Mouse (Mus musculus): ENCODE measurements at regions not wholly inside any gene's neighbourhood (a gene's known extent, or its start where the extent isn't known, plus 50 kb on each side); places are given as distances from the start of the nearest gene placed in this dataset.
"Not testable (repeated sequence)": the region's sequence is repeated elsewhere in the genome, so short reads cannot be mapped to it uniquely, and the experiment has no call there.

DNA sequence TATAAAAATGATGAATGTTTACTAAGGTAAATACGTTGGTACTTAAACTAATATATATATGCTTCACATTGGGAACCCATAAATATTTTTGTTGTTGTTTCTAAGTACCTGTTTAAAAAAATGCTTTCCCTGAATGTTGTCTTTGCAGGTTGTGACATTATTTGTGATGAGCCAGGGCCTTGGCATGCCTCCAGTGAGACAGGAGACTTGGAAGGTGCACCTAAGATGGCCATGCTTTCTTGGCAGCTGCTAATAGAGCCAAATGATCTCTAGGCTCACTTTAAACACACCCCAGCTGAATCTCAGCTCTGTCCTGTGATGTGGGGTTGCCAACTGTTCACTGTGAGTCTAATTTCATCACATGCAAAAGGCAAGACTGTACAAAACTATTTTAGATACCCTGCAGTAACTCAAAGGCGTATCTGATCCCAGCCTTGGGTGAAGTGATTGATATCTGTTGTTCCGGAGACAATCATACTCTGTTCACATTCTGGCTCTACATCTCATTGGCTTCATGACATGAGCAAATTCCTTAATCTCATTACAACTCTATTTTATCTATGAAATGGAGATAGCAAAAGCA, 197.8 kb upstream of the P2ry1 start:
- DNase-seq, result no peak

DNA sequence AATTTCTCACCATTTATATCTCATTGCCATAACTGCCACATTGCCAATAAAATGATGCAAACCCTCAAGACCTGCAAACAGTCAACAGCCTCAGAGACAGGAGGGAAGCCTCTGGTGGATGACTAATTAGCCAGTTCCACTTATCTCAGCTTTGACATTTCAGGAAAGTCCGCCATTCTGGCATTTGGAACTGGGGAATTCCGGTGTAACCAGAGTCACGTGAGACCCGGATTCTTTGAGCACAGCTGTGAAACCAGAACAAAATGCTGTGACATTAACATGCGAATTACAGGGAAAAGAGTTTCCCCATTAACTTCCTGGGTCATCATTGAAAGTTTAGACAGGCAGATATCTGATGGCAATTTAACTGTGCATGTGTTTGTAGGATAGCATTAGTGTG, 190.7 kb upstream of the P2ry1 start:
- DNase-seq, result no peak

DNA sequence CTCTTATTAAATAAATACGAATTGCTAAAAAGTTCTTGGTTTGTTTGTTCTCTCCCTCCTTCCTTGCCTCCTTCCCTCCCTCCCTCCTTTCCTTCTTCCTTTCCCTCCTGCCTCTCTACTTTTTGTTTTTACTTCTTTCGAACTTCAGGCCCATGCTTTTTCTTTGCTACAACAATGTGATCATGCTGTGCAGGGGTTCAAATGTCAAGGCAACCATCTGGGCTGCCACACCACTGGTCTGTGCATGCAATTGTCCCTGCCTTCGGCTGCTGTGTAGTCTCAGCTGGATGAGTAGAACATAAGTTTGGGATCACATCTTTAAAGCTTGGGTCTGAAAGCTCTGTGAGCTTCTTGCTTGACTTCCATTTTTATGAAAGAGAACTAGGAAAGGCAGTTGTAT, 189.1 kb upstream of the P2ry1 start:
- no peak for DNase-seq

DNA sequence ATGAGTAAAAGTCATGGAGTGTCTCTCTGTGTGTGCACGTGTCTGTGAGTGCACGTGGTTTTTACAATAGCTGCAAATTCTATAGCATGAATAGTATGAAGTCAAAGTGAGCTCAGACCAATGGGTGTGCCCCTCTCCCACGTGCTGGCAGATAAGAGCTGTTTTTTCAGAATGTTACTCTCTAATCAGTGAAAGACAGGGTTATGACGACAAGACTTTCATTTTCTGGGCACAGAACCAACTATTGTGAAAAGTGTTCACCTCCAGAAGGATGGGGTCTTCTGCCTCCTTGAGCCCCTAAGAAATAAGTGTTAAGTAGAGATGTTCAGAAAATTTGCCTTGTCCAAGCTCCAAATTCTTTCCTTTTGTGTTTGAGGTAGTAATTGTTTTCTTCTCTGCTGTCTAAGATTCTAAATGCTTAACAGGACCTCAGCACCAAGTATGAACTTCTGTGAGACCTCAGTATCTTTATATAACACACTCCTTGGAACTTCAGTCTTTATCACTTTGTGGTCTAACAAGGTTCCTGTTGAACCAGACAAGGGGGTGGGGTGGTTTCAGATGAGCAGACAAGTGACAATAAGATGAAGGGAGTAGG, 182.8 kb upstream of the P2ry1 start:
- no peak for DNase-seq

DNA sequence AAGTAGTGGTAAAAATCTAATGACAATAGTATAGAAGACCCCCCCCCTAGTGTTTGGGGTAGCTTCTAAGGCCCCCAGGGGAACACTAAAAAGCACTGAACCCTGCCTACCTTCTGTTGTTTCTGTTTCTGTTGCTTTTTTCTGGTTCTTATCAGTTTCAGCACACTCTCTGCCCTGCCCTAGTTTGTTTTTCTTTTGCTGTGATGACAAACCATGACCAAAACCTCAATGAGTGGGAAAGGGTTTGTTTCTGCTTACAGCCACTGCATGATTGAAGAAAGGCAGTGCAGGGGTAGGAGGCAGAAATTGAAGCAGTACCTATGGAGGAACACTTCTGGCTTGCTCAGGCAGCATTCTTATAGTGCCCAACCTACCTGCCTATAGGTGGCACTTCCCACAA, 181.1 kb upstream of the P2ry1 start:
- no peak for DNase-seq

DNA sequence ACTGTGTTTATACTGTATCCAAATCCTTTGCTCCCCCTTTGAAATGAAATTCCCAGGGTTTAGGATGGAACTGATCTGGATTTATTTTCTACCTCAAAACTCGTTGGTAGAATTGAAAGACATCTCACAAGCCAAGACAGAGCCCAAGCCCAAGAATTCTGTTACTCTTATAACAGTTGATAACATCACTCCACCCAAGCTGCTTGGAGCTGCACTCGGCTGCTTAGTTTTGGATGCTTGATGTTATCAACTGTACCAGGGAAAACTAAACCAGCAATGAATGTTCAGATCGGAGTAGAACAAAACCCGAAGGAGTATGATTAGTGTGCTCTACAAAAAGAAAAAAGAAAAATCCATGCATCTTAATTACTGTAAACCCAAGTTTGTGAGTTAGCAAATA, 175.8 kb upstream of the P2ry1 start:
- no peak for DNase-seq

DNA sequence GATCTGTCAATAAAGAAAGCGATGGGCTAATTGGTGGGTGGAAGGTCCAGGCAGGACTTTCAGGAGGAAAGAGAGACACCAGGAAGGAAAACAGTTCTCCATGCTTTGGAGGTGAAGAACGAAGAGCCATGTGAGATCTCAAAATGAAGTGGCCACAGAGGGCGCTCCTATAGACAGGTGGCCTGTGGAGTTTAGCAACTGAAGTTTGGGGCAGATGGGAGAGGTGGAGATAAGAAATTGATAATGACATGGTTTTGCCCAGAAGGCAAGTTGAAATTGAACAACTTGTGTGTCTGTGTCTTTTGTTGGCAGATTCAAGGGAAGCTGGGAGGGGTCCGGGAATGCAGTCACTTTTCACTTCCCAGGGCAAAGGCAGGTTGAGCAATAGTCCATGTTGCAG, 170.2 kb upstream of the P2ry1 start:
- no peak for DNase-seq

DNA sequence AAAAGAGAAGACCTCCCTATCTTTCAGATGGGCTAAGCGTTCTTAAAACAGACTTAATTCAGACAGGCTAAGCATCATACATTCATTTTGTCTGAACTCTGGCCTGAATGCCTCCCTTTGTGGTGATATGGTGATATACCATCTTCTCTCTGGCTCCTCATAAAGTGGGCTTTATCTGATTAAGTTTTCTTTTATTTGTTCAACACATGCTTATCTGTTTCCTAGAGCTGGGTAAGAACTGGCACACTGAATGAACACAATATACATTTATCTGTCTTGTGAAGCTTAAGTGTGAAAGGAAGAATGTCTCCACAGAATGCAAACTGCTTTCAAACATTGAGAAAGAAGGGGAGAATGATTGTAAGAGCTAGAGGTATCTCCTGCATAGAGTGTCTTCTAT, 160.7 kb upstream of the P2ry1 start:
- DNase-seq, result no peak

DNA sequence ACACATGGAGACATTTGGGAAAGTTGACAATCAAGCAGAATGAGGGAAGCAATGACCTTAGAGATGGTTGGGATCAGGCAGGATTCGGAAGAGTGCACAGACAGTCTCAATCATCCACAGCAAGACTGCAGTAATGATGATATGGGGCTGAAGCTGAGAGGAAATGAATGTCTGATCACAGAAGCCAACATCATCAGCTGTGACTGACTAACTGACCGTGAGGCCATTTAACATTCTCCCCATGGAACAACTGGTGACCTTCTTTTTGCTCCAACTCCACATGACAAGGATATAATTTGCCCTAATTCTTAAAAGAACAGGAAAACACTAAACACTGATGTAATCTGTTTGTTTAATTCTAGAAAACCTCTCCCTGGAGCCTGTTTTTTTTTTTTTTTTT, 157.3 kb upstream of the P2ry1 start:
- DNase-seq, result no peak

DNA sequence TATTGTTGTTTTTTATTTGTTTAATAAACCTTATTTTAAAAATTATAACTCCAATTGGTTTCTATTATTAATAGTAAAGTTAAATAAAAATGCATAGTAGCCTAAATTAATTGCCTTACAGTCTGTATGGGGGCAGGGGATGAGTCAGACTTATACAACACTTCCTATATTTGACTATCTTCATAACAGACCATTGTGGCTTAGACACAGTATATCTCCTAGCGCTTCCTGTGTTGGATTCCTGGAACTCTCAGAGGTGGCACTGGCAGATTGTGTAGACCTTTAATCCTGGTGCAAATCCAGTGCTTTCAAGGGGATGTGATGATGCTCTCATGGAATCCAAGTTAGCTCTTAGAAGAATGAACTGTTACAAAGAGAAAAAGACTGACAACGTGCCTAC, 154.2 kb upstream of the P2ry1 start:
- no peak for DNase-seq

DNA sequence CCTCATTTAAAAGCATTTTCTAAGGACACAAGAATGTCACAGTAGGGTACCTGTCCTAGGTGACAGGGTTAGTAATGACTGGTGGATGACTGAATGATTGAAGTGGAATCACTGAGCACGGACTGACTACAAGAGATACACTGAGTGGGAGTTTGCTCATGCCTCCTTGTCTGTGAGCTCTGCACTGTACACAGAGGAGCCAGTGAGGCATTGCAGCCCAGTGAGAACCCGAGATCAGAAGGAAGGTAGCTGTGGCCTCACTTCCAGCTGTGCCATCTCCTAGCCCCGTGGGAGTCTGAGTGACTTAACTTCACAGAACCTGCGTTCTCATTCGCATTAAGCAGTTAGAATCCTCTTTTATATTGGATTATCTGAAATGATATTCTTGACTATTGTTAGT, 148.8 kb upstream of the P2ry1 start:
- DNase-seq, result no peak

DNA sequence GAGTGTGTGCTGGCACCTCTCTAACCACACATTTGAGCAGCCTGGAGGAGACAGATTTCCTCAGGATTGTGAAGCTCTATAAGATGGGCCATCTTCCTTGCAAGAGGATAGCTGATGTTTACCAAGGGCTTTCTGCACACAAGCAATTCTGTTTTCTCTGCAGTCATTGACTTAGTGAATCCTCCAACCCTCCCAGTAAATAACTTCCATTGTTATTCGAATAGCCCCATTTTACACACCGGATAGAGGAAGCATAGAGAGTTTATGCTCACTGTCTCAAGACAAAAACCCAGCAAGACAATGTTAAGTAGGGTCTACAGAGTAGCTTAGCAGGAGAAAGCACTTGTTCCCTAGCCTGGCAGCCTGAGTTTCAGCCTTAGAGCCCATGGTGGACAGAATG, 146.9 kb upstream of the P2ry1 start:
- no peak for DNase-seq

DNA sequence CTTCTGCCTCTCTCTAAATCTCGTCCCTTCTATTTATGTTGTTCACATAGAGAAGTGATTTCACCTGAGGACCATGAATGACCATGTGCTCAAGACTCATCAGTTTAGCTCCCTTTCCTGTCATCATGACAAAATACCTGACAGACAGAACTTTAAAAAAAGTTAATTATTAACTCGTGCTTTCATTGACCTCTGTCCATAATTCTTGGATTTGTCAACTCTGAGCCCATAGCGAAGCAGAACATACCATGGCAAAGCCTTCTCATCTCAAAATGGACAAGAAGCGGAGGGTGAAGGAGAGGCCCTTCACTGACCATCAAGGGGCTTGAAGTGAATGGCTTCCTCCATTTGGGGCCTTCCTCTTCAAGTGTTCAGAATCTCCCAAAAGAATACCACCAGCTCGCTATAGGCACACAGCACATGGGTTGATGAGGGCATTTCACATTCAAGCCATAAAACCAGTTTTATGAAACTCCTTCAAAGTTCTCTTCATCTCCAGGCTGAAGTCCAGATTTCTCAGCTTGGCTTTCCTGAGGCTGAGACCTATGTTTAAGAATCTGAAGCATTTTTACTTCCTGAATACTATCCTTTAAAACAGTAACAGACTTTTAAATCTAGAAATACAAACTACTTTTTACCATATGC, 144.0 kb upstream of the P2ry1 start:
- DNase-seq, result no peak

DNA sequence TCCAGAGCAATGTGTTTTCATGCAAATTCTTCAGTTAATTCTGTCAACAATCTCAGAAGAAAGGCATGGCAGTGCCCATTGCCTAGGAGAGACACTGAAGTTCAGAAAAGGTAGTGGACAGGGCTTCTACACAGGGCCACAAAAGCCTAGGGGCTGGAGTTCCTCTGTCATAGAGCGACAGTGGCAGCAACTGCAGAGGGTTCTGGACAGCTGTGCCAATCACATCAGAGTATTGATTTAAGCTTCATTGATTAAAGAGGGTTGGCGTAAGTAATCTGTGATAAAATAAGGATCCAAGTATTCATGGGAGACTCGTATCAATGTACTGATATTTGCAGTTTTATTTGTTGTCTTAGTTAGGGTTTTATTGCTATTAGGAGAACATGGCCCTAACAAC, 143.5 kb upstream of the P2ry1 start:
- no peak for DNase-seq

DNA sequence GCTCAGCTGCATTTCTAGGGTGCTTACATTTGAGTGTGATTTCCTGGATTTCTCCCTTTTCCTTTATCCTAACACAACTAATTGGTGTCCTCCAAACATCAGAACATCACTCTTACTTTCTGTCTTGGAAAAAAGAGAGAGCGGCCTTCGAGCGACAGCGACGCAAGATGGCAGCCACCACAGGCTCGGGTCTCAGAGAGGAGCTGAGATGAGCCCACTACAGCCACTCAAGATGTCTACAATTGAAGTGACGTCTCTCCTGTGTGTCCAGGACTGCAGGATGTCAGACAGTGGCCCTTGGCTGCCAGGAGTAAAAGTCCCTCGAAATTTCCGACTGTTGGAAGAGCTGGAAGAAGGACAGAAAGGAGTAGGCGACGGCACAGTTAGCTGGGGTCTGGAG, 125.7 kb upstream of the P2ry1 start:
- not testable (repeated sequence) for DNase-seq

DNA sequence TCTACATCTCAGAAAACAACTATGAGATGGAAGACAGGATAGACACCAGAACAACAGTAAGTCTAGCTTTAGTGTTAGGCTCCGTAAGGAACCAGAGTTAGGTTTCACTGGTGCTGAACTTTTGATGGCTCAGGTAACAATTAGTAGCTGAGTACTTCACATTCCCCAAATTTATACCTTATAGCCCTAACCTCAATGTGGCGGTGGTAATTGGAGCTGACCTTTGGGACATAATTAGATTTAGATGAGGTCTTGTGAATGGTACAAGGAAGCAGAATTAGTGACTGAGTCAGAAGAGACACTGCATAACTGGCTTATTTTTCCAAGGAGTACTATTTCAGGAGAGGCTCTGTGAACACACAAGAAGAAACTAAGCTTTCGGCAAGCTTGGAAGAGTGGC, 123.7 kb upstream of the P2ry1 start:
- DNase-seq, result no peak

DNA sequence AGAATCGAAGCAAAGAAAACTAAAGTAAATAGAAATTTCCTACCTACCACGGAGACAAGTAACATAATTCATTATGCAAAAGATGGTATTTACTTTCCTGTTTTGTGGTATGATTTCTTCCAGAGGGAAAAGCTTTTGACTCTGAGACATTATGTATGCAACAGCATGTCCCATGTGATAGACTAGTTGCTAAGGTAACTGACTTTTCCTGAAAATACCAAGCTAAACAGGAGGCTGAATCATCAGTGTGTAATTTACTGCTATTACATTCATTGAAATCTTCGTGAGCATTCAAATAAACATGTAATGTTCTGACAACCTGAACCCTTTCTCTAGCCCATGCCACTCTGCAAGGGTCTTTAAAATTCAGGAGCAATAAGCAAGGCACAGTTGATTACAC, 118.6 kb upstream of the P2ry1 start:
- no peak for DNase-seq

DNA sequence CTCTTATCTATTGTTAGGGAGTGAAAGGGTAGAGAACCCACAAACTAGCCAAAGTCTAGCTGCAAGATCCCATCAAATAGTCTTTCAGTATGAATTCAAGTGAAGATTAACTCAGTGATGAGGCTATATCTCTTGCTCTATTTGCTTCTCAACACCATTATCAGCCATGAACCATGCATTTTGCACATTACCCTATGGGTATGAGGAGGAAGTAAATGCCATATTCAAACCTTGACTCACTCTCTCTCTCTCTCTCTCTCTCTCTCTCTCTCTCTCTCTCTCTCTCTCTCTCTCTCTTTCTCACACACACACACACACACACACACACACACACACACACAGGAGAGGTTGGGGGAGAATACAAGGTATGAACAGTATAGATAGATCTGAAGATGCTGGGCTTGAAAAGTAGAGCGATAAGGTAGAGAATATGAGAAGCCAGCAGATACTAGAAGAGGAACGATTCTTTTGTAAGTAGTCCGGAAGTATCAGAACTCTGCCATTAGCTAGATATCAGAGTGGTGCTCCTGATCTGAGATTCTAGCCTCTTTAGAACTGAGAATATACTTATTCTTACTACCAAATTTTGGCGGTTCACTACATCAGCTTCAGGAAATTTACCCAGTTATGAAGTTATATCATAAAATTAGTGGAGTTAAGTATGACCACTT, 113.3 kb upstream of the P2ry1 start:
- DNase-seq, result no peak

DNA sequence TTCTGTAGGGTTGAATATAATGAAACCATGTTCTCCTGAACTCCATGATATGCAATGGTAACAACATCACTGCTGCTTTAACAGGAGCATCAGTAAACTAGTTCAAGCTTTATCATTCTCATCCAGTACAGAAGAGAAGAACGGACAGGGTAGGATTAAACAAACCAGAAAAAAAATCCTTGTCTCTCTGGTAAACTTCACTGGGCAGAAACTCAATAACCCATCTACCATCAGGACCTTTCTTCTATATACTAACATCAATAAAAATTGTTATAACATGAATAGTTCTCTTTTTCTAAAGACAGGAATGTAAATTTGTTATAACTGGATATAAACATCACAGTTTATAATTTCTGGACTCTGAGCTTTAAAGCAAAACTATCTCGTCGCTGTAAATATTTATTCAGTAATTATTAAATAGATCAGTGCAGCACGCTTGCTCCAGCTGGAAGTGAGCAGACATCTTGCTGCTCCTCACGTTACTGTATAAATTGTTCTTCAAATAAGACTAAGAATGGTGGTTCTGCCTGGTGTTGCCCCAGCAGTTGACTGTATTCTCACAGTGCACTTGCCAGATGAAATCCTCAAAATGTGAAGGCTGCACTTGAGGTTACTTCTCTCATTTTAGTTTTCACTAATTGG, 104.8 kb upstream of the P2ry1 start:
- no peak for DNase-seq

DNA sequence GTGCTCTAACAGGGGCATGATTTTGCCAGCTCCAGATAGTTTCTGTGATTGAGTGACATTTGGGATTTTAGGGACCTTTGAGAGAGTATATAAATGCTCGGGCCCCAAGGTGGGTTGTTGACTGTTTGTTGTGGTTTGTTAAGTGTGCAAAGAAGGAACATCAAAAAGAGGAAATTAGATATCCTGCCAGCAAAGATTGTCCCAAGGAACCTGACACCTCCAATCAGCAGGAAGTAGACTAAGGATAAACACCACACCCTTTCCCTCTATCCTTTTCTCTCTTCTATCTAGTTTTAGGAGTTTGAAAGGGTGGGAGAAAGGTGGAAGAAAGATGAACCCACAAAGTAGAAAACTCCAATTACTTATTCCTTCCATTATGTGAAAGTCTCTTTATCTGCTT, 103.9 kb upstream of the P2ry1 start:
- no peak for DNase-seq

DNA sequence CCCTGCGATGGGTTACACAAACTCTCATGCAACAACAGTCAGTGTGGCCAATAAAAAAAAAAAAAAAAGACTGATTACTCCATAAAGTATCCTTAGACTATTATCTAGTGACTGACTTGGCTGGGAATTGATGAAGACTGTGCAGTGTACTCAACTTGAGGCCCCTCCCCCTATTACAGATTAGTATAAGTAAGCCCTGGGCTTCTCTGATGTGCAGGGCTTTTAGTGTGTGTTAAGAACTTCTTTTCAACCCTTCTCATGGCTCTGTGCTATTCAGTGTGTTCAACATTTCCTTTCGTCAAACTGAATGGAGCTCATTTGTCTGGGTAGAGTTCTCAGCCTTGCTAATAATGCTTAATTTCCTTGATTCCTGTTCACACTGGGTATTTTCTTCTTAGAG, 101.0 kb upstream of the P2ry1 start:
- DNase-seq, result no peak

DNA sequence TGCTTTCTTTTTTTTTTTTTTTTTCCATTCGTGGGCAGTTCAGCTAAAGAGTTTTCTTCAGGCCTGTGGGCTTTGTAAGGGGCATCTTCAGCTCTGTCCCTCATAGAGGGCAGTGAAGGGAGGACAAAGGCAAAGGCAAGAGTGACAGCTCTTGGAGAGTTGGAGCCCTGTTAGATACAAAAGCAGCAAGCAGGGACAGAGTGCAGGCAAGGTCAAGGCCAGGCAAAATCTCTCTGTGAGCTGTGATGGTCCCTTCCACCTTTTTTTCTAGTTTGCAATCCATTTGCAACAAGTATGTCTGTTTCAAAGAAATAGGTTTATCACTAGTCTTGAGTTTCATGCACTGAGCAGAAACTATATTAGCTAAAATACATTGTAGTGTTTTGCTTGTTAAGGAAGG, 86.2 kb upstream of the P2ry1 start:
- DNase-seq, result no peak

DNA sequence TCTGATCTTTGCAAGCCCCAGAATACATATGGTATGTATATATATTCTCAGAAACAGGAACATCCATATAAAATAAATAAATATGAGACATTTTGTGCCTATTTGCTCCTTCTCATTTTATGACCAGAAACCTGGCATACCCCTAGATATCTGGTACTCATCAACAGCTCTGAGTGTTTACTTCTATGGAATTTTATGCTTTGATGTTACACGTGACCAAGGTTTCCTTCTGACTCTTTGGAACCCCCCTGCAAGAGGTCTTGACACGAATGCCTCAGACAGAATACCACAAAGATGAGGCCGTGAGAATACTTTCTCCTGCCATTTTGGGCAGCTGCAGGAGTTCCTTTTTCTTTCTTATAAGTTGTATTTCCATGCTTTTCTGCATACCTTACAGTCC, 85.3 kb upstream of the P2ry1 start:
- no peak for DNase-seq

Data from gastrocnemius, postnatal 10 days (tissue).